Mouse (Mus musculus) large intestine, adult 2 months (tissue): ENCODE data around the gene Cdk6. TPM values are rescaled to one million over a fixed set of nuclear protein-coding genes. Genes with fewer than 3 reads are reported as not detected.

Experiments used
- DNase-seq: peaks from one replicate; pipeline ENCODE4 v3.0.0-alpha.2; 2012; ENCODE audit warnings: low read depth, low spot score
- WGBS: fragments of 180-500 bp; shearing (Covaris S2); methylation state at CpG from one replicate; pipeline ENCODE4 v1.1.7; 2018; 5-methylcytosine and 5-hydroxymethylcytosine counted together
- polyA plus RNA-seq: library from polyadenylated mRNA; depleted of rRNA; stranded (reverse); fragments of >200 nt; gene quantifications from 2 replicates; pipeline ENCODE4 v1.2.3, GENCODE M21; 2012

Gene Cdk6
- polyA plus RNA-seq, 1 experiment, result 4.6 TPM

- no peak for DNase-seq
- 81% methylated on average over 22 of the region's 22 CpGs for WGBS
These were observed 131.2 kb downstream of the Cdk6 start for GRCm38 (mm10) chr5:3472311-3473156.

- no peak for DNase-seq
- 77% methylated on average over 3 of the region's 3 CpGs for WGBS
These were observed 136.4 kb downstream of the Cdk6 start for GRCm38 (mm10) chr5:3477711-3478110.

- 95% methylated on average over 8 of the region's 8 CpGs for WGBS
- DNase-seq, result no peak
These were observed 136.9 kb downstream of the Cdk6 start for GRCm38 (mm10) chr5:3478216-3478615.

- no peak for DNase-seq
- 78% methylated on average over 7 of the region's 7 CpGs for WGBS
These were observed 137.9 kb downstream of the Cdk6 start for GRCm38 (mm10) chr5:3479016-3479795.

- 93% methylated on average over 9 of the region's 9 CpGs for WGBS
- DNase-seq, result no peak
These were observed 139.5 kb downstream of the Cdk6 start for GRCm38 (mm10) chr5:3480637-3481395.

GRCm38 (mm10) chr5:3482474-3482873 lies 141.2 kb downstream of the Cdk6 start:
- no peak for DNase-seq

GRCm38 (mm10) chr5:3483054-3483722 lies 141.9 kb downstream of the Cdk6 start:
- no peak for DNase-seq
- 89% methylated on average over 5 of the region's 5 CpGs for WGBS

More at GRCm38 (mm10) chr5:3482474-3482873, 141.2 kb downstream of the Cdk6 start:
- WGBS, result 94% methylated on average over 7 of the region's 7 CpGs

GRCm38 (mm10) chr5:3486579-3487282 lies 145.4 kb downstream of the Cdk6 start:
- 76% methylated on average over 7 of the region's 7 CpGs for whole genome bisulfite sequencing
- no peak for DNase-seq

- DNase-seq, result no peak
- WGBS, result 67% methylated on average over 16 of the region's 16 CpGs
These were observed 147.0 kb downstream of the Cdk6 start for GRCm38 (mm10) chr5:3488146-3488774.

GRCm38 (mm10) chr5:3490358-3490757 lies 149.1 kb downstream of the Cdk6 start:
- WGBS, result 77% methylated on average over 3 of the region's 3 CpGs
- no peak for DNase-seq

- 23% methylated on average over 9 of the region's 9 CpGs for WGBS
- DNase-seq, result peak; percentile 50
These were observed 149.8 kb downstream of the Cdk6 start for GRCm38 (mm10) chr5:3491084-3491483.

GRCm38 (mm10) chr5:3491883-3492282 lies 150.6 kb downstream of the Cdk6 start:
- no peak for DNase-seq
- WGBS, result 74% methylated on average over 5 of the region's 5 CpGs

- DNase-seq, result no peak
- 89% methylated on average over 13 of the region's 13 CpGs for WGBS
These were observed 151.7 kb downstream of the Cdk6 start for GRCm38 (mm10) chr5:3492776-3493636.

GRCm38 (mm10) chr5:3493968-3494367 lies 152.7 kb downstream of the Cdk6 start:
- no peak for DNase-seq
- 86% methylated on average over 9 of the region's 9 CpGs for WGBS

- WGBS, result 73% methylated on average over 8 of the region's 8 CpGs
- DNase-seq, result no peak
These were observed 153.3 kb downstream of the Cdk6 start for GRCm38 (mm10) chr5:3494452-3495187.

GRCm38 (mm10) chr5:3497505-3497925 lies 156.2 kb downstream of the Cdk6 start:
- DNase-seq, result no peak
- WGBS, result 84% methylated on average over 5 of the region's 5 CpGs

GRCm38 (mm10) chr5:3500298-3500697 lies 159.0 kb downstream of the Cdk6 start:
- WGBS, result 93% methylated on average over 5 of the region's 5 CpGs
- DNase-seq, result no peak
